Mouse (Mus musculus): ENCODE data around the gene Ccdc127. TPM values are rescaled to one million over a fixed set of nuclear protein-coding genes. Genes with fewer than 3 reads are reported as not detected.

Ccdc127 gene
- total RNA-seq, 2 experiments from 2014 or later: 63.4 to 74.2 TPM

GRCm38 (mm10) chr13:74382289-74382688, 32.2 kb downstream of the Ccdc127 start:
- DNase-seq (ENCODE audit: low spot score in 2 of 2): no peak

DNA sequence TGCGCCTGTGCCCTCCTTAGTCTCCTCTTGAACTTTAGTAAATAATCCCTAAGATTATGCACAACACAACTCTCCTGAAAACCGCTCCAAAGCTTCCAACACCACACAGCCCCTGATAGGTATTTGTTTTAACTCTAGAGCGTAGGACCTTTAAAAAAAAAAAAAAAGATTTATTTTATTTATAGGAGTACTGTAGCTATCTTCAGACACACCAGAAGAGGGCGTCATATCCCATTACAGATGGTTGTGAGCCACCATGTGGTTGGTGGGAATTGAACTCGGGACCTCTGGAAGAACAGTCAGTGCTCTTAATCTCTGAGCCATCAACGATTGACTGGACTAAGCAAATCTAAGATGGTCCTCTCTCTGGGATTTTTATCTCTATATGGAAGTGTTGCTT, 39.6 kb downstream of the Ccdc127 start:
- DNase-seq (ENCODE audit: low spot score in 2 of 2): no peak

GRCm38 (mm10) chr13:74390371-74390990, 40.4 kb downstream of the Ccdc127 start, which contains the start of gene Zfp72:
Zfp72 (minus strand) TSS chr13:74390836.
- DNase-seq (ENCODE audit: low spot score in 2 of 2): peak; percentile 70 to 90

- DNase-seq (ENCODE audit: low spot score in 2 of 2): no peak
Observed at GRCm38 (mm10) chr13:74391156-74391555, 41.0 kb downstream of the Ccdc127 start.

DNA sequence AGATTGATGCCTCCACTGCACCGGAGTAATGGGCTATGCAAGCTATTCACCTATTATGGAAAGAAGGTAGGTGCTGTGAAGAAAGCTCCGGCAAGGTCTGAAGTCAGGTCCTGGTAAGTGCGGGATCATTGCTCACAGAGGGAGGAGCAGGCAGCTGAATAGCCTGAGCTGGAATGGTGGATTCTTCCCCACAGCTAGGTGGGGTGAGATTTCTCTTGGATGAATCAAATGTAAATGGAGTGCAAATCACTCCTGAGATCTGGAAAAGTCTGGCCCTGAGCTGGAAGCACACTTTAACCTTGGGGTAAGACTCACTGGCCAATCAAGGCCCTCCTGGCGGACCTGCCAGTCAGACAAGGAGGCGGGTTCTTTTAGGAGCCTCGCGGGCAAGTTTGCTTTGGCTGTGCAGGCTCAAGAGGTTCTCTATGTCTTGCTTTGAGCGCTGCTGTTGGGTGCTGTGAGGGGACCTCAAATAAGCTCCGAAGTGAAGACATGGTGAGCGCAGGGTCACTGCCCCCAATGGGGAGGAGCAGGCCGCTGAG, 49.3 kb downstream of the Ccdc127 start, which contains the start of gene Ftl1-ps1:
Gene Ftl1-ps1 (plus strand): TSS at position 397 of the 542 bp plus-strand sequence.
- DNase-seq (ENCODE audit: low spot score in 2 of 2): no peak

Small RNA genes lying within 50 kb of the gene (microRNA-seq; reads per million reads assigned to microRNA genes)
- gene Mir692-3: 0 reads per million in 2 experiments

Other genes starting within 250 kb of the Ccdc127 start
- gene Slc9a3, start 228.9 kb upstream of the Ccdc127 start, total RNA-seq (2021): 1 to 10 TPM in 1 of 2 experiments, under 1 TPM in 1; 0.93 to 1.6 TPM
- 10 to 100 TPM; 66.3 to 71.9 TPM for gene Exoc3, start 141.6 kb upstream of the Ccdc127 start, total RNA-seq (2021)
- gene Ahrr, start 58.0 kb upstream of the Ccdc127 start, total RNA-seq (2021): under 1 TPM; 0.85 to 0.93 TPM
- gene Pdcd6, start 32.7 kb upstream of the Ccdc127 start, total RNA-seq (2021): 10 to 100 TPM; 72.6 to 73.5 TPM
- gene Sdha, start within 50 bp of the Ccdc127 start, total RNA-seq (2021): 100 to 1,000 TPM; 280 to 283 TPM
- under 1 TPM in 1 of 2 experiments, not detected in 1; 0.14 TPM for gene Lrrc14b, start 13.7 kb downstream of the Ccdc127 start, total RNA-seq (2021)
- gene Zfp72, start 40.5 kb downstream of the Ccdc127 start, total RNA-seq (2021): 1 to 10 TPM; 3.5 to 5.1 TPM
- 100 to 1,000 TPM; 263 to 269 TPM for gene Ftl1-ps1, start 49.4 kb downstream of the Ccdc127 start, total RNA-seq (2021)
- 1 to 10 TPM; 6.2 to 6.3 TPM for gene Zfp825, start 143.7 kb downstream of the Ccdc127 start, total RNA-seq (2021)